Mouse (Mus musculus) brain, embryonic 14.5 days (tissue): ENCODE measurements around the gene Tsc22d1.

Source experiments
- CTCF ChIP-seq: fragments of 200-500 bp; IDR thresholded peaks from 2 replicates; pipeline ENCODE4 v1.5.1; 2012; ENCODE audit warnings: inconsistent platforms, mild to moderate bottlenecking, moderate library complexity, borderline replicate concordance; ENCODE audit not compliant: insufficient read depth, insufficient read length; ENCODE audit errors: extremely low read depth
- POLR2A ChIP-seq: fragments of 200-500 bp; IDR thresholded peaks from 2 replicates; pipeline ENCODE4 v1.6.1; 2012; ENCODE audit warnings: mild to moderate bottlenecking, inconsistent platforms, borderline replicate concordance; ENCODE audit not compliant: poor library complexity, insufficient read depth, insufficient read length, severe bottlenecking; ENCODE audit errors: extremely low read depth

GRCm38 (mm10) chr14:76413773-76414121 lies 1.0 kb upstream of the Tsc22d1 start:
- TF ChIP-seq CTCF (peak; percentile 12; the same call in 1 of the 2 replicates), POLR2A (no peak)
